Mouse (Mus musculus) myocyte (in vitro differentiated cells): ENCODE measurements around the gene Cadps.

Experiments
- CEBPB ChIP-seq: IDR thresholded peaks from 2 replicates; pipeline ENCODE4 v1.6.1; 2011; ENCODE audit warnings: mild to moderate bottlenecking, moderate library complexity; ENCODE audit not compliant: poor library complexity, insufficient read depth, severe bottlenecking
- USF1 ChIP-seq: IDR thresholded peaks from one replicate; pipeline ENCODE4 v1.6.1; 2011; ENCODE audit warnings: low read depth, mild to moderate bottlenecking, control low read depth, moderate library complexity

DNA sequence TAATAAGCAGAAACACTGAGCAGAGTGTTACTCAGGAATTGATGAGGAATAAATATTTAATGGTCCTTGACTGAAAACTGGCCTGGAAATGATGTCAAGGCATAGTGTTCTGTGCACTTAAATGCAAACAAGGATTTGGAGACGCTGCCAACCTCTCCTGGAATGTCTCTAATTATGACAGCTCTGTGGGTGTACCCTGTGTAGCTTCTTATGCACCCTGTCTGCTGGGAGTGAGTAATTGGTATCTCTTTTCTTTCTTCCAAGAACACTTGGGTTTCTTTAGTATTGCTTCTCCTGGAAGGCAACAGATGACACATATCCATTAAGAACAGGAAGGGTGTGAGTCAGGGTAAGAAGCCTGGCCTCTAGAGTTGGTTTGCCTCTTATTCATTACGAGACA lies 42.4 kb upstream of the Cadps start:
- TF ChIP-seq CEBPB (no peak), USF1 (no peak)
